Mouse (Mus musculus) spleen, adult 2 months (tissue): ENCODE data around the gene Tenm2. TPM values are rescaled to one million over a fixed set of nuclear protein-coding genes. Genes with fewer than 3 reads are reported as not detected.

Experiments used
- DNase-seq, 2 experiments: peaks; one replicate each; pipeline versions ENCODE4 v3.0.0 to v3.0.0-alpha.2; 2012 to 2021; ENCODE audit warnings: low spot score in 2 of 2, low read depth in 1 of 2
- H3K27ac ChIP-seq: fragments of 200-500 bp; 2 replicates; pipeline ENCODE4 v1.5.1; 2012; ENCODE audit warnings: low read length, inconsistent platforms; ENCODE audit not compliant: insufficient read depth
- H3K27me3 ChIP-seq: fragments of 200-500 bp; 2 replicates; pipeline ENCODE4 v1.6.1; 2012; ENCODE audit warnings: mild to moderate bottlenecking, moderate library complexity, low read length, inconsistent platforms; ENCODE audit not compliant: control insufficient read depth, insufficient read depth
- H3K36me3 ChIP-seq: fragments of 200-500 bp; 2 replicates; pipeline ENCODE4 v1.6.1; 2012; ENCODE audit warnings: mild to moderate bottlenecking, low read length, inconsistent platforms; ENCODE audit not compliant: control insufficient read depth, insufficient read depth
- H3K4me1 ChIP-seq: fragments of 200-500 bp; 2 replicates; pipeline ENCODE4 v1.6.1; 2011; ENCODE audit warnings: inconsistent platforms; ENCODE audit not compliant: control insufficient read depth, insufficient read depth, insufficient read length
- H3K4me3 ChIP-seq: fragments of 200-500 bp; 2 replicates; pipeline ENCODE4 v1.5.1; 2011; ENCODE audit warnings: mild to moderate bottlenecking, inconsistent platforms; ENCODE audit not compliant: insufficient read depth, insufficient read length; ENCODE audit errors: extremely low read depth
- CTCF ChIP-seq: fragments of 200-500 bp; IDR thresholded peaks from 2 replicates; pipeline ENCODE4 v1.5.1; 2011; ENCODE audit warnings: mild to moderate bottlenecking, inconsistent platforms; ENCODE audit not compliant: insufficient read depth, insufficient read length, insufficient replicate concordance; ENCODE audit errors: extremely low read depth
- POLR2A ChIP-seq: fragments of 200-500 bp; IDR thresholded peaks from 2 replicates; pipeline ENCODE4 v1.6.1; 2011; ENCODE audit warnings: low read depth, low read length, inconsistent platforms
- WGBS: fragments of 180-500 bp; shearing (Covaris S2); methylation state at CpG from one replicate; pipeline ENCODE4 v1.1.7; 2018; 5-methylcytosine and 5-hydroxymethylcytosine counted together
- polyA plus RNA-seq: library from polyadenylated mRNA; depleted of rRNA; stranded (reverse); fragments of >200 nt; gene quantifications from 2 replicates; pipeline ENCODE4 v1.2.3, GENCODE M21; 2012

Tenm2 gene
- polyA plus RNA-seq, 1 experiment: 0.06 TPM

DNA sequence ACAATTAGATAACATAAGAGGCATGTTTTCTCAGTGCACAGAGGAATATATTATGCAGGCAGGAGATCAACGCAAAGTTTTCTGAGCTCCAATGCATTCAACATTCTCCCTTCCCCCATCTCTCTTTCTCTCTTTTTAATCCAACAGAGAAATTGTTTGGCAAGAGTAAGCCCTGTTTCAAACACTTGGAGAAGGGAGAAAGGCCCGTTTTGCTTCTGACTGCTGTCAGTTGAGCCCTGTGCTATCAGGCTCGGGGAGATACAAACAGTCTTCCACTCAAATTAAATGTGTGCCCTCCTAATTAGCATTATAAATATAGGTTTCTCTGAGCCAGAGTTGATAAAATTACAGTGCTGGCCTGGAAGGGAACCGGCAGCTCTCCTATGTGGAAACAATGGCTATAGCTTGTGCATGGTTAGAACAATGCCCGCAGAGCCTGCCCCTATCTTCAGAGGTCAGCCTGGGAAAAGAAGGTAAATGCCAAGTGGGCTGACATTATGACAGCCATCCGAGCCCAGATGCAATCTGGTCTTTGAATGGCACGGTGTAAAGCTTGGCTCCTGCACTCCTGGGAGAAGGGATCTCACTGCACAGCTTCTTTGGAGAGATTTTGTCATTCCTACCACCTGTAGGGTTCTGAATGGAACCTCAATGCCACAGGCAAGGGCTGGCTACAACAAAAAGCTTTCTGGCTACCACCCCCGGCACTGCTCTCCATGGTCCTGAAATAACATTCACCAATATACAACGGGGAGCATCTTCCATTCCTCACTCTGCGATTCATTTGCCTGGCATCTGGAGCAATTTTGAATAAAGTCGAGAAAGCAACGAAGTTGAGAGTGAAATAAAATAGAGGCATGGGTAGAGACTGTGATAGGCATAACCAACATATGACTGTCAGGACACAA is 839.7 kb downstream of the Tenm2 start:
- no peak overlapping the region for H3K27ac ChIP-seq
- no peak overlapping the region for H3K4me3 ChIP-seq
- H3K27me3 ChIP-seq: no peaks in the 10 kb centered on the region
- DNase-seq: no peak
- WGBS: 58% methylated on average over 12 of the region's 12 CpGs
- H3K36me3 ChIP-seq: no peaks in the 10 kb centered on the region
- no peak for TF ChIP-seq CTCF
- TF ChIP-seq POLR2A: no peak
- no peaks in the 10 kb centered on the region for H3K4me1 ChIP-seq

DNA sequence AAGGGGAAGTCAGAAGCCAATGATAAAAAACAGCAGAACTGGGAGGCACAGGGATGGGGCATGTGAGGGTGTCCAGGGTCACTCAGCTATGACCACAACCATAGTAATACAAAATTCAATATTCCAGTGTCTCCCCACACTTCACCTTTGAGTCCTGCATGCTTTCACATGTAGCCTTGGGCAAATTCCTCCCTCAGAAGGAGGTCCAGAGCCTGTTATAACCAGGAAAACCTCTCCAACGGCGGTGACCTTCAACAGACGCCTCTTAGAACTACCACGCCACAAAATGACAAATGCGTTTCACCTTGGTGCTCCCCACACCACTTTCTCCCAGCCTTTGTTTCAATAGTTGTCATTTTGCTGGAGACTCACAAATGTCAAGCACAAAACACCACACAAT is 851.1 kb downstream of the Tenm2 start:
- TF ChIP-seq POLR2A (no peak), CTCF (no peak)
- no peak for DNase-seq
- Histone ChIP-seq H3K27me3 (no peaks in the 10 kb centered on the region), H3K4me3 (no peak overlapping the region), H3K36me3 (no peaks in the 10 kb centered on the region), H3K4me1 (no peaks in the 10 kb centered on the region), H3K27ac (no peak overlapping the region)
- WGBS: 87% methylated on average over 5 of the region's 5 CpGs

DNA sequence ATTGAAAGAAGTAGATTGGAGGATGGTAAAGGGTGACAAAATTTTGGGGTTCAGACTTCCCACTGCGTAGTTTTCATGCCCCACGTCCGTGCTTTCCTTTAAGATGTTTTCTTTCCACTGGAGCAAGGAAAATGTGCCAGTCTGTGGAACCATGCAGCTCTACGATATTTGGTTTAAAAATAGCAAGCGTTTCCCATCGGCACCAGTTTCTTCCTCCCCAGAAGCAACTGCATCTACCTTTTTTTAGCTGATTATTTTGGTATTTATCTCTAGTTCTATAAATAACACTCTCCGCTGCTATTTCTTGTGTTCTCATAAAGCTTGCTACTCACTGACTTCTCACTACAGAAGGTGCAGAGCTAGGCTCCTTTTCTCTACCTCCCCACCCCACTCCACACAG is 864.0 kb downstream of the Tenm2 start:
- Histone ChIP-seq H3K4me3 (no peak overlapping the region), H3K27ac (no peak overlapping the region), H3K27me3 (no peaks in the 10 kb centered on the region), H3K36me3 (no peaks in the 10 kb centered on the region), H3K4me1 (no peaks in the 10 kb centered on the region)
- no peak for TF ChIP-seq POLR2A
- no peak for TF ChIP-seq CTCF
- WGBS: 89% methylated on average over 7 of the region's 7 CpGs
- DNase-seq: no peak

DNA sequence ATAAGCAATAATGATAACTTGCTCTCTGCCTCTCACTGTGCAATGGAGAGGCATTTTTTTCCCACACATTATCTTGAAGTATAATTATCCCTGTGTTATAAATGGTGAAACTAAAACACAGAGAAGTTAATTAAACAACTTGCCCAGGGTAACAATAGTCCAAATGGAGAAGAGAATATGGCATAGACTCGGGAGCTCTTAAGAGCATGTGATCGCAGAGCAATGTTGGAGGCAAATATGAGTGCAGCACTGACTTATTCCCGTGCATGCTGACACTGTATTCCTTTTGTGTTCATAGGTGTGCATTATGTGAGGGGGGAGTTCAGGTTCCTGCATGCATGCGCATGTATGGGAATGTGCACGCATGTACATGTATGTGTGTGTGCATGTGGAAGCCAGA is 870.7 kb downstream of the Tenm2 start:
- DNase-seq: no peak
- no peaks in the 10 kb centered on the region for H3K27me3 ChIP-seq
- no peak overlapping the region for H3K4me3 ChIP-seq
- no peaks in the 10 kb centered on the region for H3K4me1 ChIP-seq
- no peak overlapping the region for H3K27ac ChIP-seq
- WGBS: 89% methylated on average over 5 of the region's 5 CpGs
- H3K36me3 ChIP-seq: no peaks in the 10 kb centered on the region
- no peak for TF ChIP-seq POLR2A
- no peak for TF ChIP-seq CTCF

DNA sequence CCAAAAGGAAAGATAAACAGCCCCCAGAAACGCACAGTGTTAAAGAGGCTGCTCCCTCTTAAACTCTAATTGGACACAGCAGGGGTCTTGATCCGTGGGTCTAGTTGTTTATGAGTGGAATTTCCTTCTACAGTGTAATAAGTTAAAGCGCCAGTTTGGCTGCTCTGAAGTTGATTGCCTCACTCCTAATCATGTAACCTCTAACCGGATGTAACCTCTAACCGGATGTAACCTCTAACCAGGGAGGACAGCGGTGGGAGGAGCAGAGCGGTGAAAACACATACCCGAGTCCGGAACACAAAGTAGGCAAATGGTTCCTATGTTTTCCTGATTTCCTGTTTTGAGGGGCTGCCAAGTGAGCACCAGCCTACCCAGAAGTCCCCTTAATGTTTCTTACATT is 871.3 kb downstream of the Tenm2 start:
- H3K27ac ChIP-seq: no peak overlapping the region
- 73% methylated on average over 9 of the region's 9 CpGs for WGBS
- no peak overlapping the region for H3K4me3 ChIP-seq
- H3K36me3 ChIP-seq: no peaks in the 10 kb centered on the region
- H3K4me1 ChIP-seq: no peaks in the 10 kb centered on the region
- no peaks in the 10 kb centered on the region for H3K27me3 ChIP-seq
- no peak for TF ChIP-seq POLR2A
- no peak for TF ChIP-seq CTCF
- DNase-seq: no peak

DNA sequence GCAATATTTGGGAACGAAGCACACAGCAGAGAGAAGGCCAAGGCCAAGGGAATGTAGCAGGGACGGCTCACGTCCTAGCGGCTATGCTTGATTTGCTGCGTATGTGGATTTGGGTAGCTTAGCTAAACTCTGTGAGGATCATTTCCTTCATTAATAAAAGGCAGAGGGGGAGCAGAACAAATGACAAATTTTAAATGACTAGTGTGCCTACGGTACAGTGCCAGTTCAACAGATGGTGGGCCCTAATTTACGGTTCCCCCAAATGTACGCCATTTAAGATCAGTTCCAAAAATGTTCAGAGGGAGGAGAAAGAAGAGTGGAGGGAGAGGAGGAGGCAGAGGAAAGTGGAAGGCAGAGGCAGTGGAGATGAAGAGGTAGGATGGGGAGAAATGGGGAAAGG is 873.2 kb downstream of the Tenm2 start:
- 88% methylated on average over 8 of the region's 8 CpGs for whole genome bisulfite sequencing
- H3K4me1 ChIP-seq: no peaks in the 10 kb centered on the region

DNA sequence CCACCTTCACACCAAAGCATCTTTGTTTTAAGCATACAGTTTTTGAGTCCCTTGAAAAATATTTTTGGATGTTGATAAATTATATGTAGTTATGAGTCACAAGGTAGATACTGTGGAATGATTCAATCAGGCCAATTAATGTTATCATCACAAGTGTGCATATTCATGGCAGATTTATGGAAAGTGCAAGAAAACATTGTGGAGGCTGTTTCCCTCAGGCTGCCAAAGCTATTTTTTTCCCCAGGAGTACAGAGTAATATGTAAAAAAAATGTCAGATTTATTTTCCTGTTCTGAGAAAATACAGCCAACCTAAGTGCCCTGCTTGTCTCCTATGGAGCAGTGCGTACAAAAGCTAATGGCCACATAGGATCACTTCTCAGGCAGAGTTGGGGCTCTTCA is 882.5 kb downstream of the Tenm2 start:
- Histone ChIP-seq H3K27me3 (no peaks in the 10 kb centered on the region), H3K27ac (no peak overlapping the region), H3K4me1 (no peaks in the 10 kb centered on the region), H3K36me3 (no peaks in the 10 kb centered on the region), H3K4me3 (no peak overlapping the region)
- 88% methylated on average over 1 of the region's 1 CpGs for WGBS
- DNase-seq: no peak
- TF ChIP-seq CTCF: no peak
- TF ChIP-seq POLR2A: no peak

More for the DNA sequence above, 873.2 kb downstream of the Tenm2 start:
- H3K27me3 ChIP-seq: no peaks in the 10 kb centered on the region
- no peak for TF ChIP-seq POLR2A
- no peak for TF ChIP-seq CTCF
- no peak overlapping the region for H3K4me3 ChIP-seq
- H3K36me3 ChIP-seq: no peaks in the 10 kb centered on the region
- DNase-seq: no peak
- no peak overlapping the region for H3K27ac ChIP-seq
